Mouse (Mus musculus): ENCODE measurements around the gene Itgb7.

Itgb7 gene

GRCm38 (mm10) chr15:102231748-102232147 is at the start of gene Itgb7:
Itgb7 (minus strand) TSS chr15:102231944.
- in situ Hi-C loops (cut with MboI; ENCODE audit: low sequenced_read_pairs) = no loop called here

GRCm38 (mm10) chr15:102280623-102281022 is 48.9 kb upstream of the Itgb7 start:
- in situ Hi-C loops (cut with MboI; ENCODE audit: low sequenced_read_pairs) = no loop called here

- in situ Hi-C loops (cut with MboI; ENCODE audit: low sequenced_read_pairs) = no loop called here
These were observed 48.2 kb upstream of the Itgb7 start for GRCm38 (mm10) chr15:102279783-102280520.

- in situ Hi-C loops (cut with MboI; ENCODE audit: low sequenced_read_pairs) = no loop called here
These were observed 47.5 kb upstream of the Itgb7 start, which contains the start of gene Mfsd5 for GRCm38 (mm10) chr15:102279092-102279782. Mfsd5 (plus strand) TSS chr15:102279454.

GRCm38 (mm10) chr15:102278726-102279091 is 47.0 kb upstream of the Itgb7 start:
- in situ Hi-C loops (cut with MboI; ENCODE audit: low sequenced_read_pairs) = no loop called here

- in situ Hi-C loops (cut with MboI; ENCODE audit: low sequenced_read_pairs) = no loop called here
These were observed 42.4 kb upstream of the Itgb7 start for GRCm38 (mm10) chr15:102273982-102274716.

GRCm38 (mm10) chr15:102271441-102271840 is 39.7 kb upstream of the Itgb7 start:
- in situ Hi-C loops (cut with MboI; ENCODE audit: low sequenced_read_pairs) = no loop called here

- in situ Hi-C loops (cut with MboI; ENCODE audit: low sequenced_read_pairs) = no loop called here
These were observed 38.7 kb upstream of the Itgb7 start, which contains the start of gene Gm9918 for GRCm38 (mm10) chr15:102270274-102270960. Gm9918 (plus strand) TSS chr15:102270563.

GRCm38 (mm10) chr15:102265548-102265947 is 33.8 kb upstream of the Itgb7 start:
- in situ Hi-C loops (cut with MboI; ENCODE audit: low sequenced_read_pairs) = no loop called here

- in situ Hi-C loops (cut with MboI; ENCODE audit: low sequenced_read_pairs) = no loop called here
These were observed 31.3 kb upstream of the Itgb7 start for GRCm38 (mm10) chr15:102263037-102263436.

- in situ Hi-C loops (cut with MboI; ENCODE audit: low sequenced_read_pairs) = no loop called here
These were observed 30.8 kb upstream of the Itgb7 start for GRCm38 (mm10) chr15:102262582-102262981.

- in situ Hi-C loops (cut with MboI; ENCODE audit: low sequenced_read_pairs) = no loop called here
These were observed 27.0 kb upstream of the Itgb7 start for GRCm38 (mm10) chr15:102258581-102259253.

GRCm38 (mm10) chr15:102258076-102258470 is 26.3 kb upstream of the Itgb7 start:
- in situ Hi-C loops (cut with MboI; ENCODE audit: low sequenced_read_pairs) = no loop called here

- in situ Hi-C loops (cut with MboI; ENCODE audit: low sequenced_read_pairs) = no loop called here
These were observed 25.7 kb upstream of the Itgb7 start, which contains the start of gene Rarg for GRCm38 (mm10) chr15:102257202-102258075. Rarg (minus strand) TSS chr15:102257517.

GRCm38 (mm10) chr15:102256431-102257201 is 24.9 kb upstream of the Itgb7 start:
- in situ Hi-C loops (cut with MboI; ENCODE audit: low sequenced_read_pairs) = no loop called here

GRCm38 (mm10) chr15:102255547-102256255 is 24.0 kb upstream of the Itgb7 start:
- in situ Hi-C loops (cut with MboI; ENCODE audit: low sequenced_read_pairs) = no loop called here

- in situ Hi-C loops (cut with MboI; ENCODE audit: low sequenced_read_pairs) = no loop called here
These were observed 18.8 kb upstream of the Itgb7 start for GRCm38 (mm10) chr15:102250521-102250920.

- in situ Hi-C loops (cut with MboI; ENCODE audit: low sequenced_read_pairs) = no loop called here
These were observed 18.2 kb upstream of the Itgb7 start for GRCm38 (mm10) chr15:102249967-102250366.
